Mouse (Mus musculus) midbrain, postnatal 0 days (tissue): ENCODE measurements around the gene Tmx2. TPM values are rescaled to one million over a fixed set of nuclear protein-coding genes. Genes with fewer than 3 reads are reported as not detected.

ENCODE experiments used
- ATAC-seq: fragments of 200-750 bp; cut with Nextera tagmentation; 2 replicates; pipeline ENCODE4 v1.8.0; 2017; ENCODE audit warnings: moderate number of reproducible peaks, mild to moderate bottlenecking, moderate TSS enrichment, moderate library complexity; ENCODE audit not compliant: low FRiP score
- DNase-seq: peaks from one replicate; pipeline ENCODE4 v3.0.0-alpha.2; 2015; ENCODE audit warnings: low spot score
- H3K27ac ChIP-seq: fragments of 300-500 bp; sonication (generic); 2 replicates; pipeline ENCODE4 v1.5.1; 2014; ENCODE audit warnings: low read depth, mild to moderate bottlenecking, low read length, mixed read lengths
- H3K27me3 ChIP-seq: fragments of 300-500 bp; sonication (generic); 2 replicates; pipeline ENCODE4 v1.6.1; 2014; ENCODE audit warnings: low read length, control low read depth, mixed read lengths; ENCODE audit not compliant: insufficient read depth
- H3K36me3 ChIP-seq: fragments of 300-500 bp; sonication (generic); 2 replicates; pipeline ENCODE4 v1.6.1; 2014; ENCODE audit warnings: low read length, control low read depth, mixed read lengths; ENCODE audit not compliant: insufficient read depth
- H3K4me1 ChIP-seq: fragments of 300-500 bp; sonication (generic); 2 replicates; pipeline ENCODE4 v1.6.1; 2014; ENCODE audit warnings: mild to moderate bottlenecking, control low read depth, antibody characterized with exemption, low read length, mixed read lengths; ENCODE audit not compliant: insufficient read depth
- H3K4me2 ChIP-seq: fragments of 300-500 bp; sonication (generic); 2 replicates; pipeline ENCODE4 v1.6.1; 2014; ENCODE audit warnings: low read depth, mild to moderate bottlenecking, low read length, mixed read lengths; ENCODE audit not compliant: poor library complexity, severe bottlenecking
- H3K4me3 ChIP-seq: fragments of 300-500 bp; sonication (generic); 2 replicates; pipeline ENCODE4 v1.5.1; 2014; ENCODE audit warnings: low read depth, mild to moderate bottlenecking, low read length, moderate library complexity
- H3K9ac ChIP-seq: fragments of 300-500 bp; sonication (generic); replicated peaks from 2 replicates; pipeline ENCODE4 v1.6.1; 2014; ENCODE audit warnings: mild to moderate bottlenecking, low read length, moderate library complexity, mixed read lengths; ENCODE audit not compliant: poor library complexity, severe bottlenecking
- H3K9me3 ChIP-seq: fragments of 300-500 bp; sonication (generic); 2 replicates; pipeline ENCODE4 v1.6.1; 2016; ENCODE audit warnings: low read length, control low read depth
- CTCF ChIP-seq: IDR thresholded peaks from 2 replicates; pipeline ENCODE4 v1.5.1; 2016; ENCODE audit warnings: antibody characterized with exemption, mild to moderate bottlenecking
- WGBS: fragments of 180-500 bp; shearing (Covaris S2); extraction: QIAGEN DNeasy Blood & Tissue Kit; methylation state at CpG from one replicate; pipeline ENCODE4 v1.1.7; 2014; 5-methylcytosine and 5-hydroxymethylcytosine counted together
- polyA plus RNA-seq: library from polyadenylated mRNA; unstranded; fragments of >200 nt; fragmentation: Nextera tagmentation; extraction: Ambion mirVana; gene quantifications from 2 replicates; pipeline ENCODE4 v1.2.1, GENCODE M21; 2015
- total RNA-seq: library from RNA; depleted of rRNA; stranded (reverse); fragments of >200 nt; gene quantifications from 2 replicates; pipeline ENCODE4 v1.2.3, GENCODE M21; 2014

Tmx2 gene
- total and polyA plus RNA-seq, 2 experiments from 2014 or later: 149 to 303 TPM

DNA sequence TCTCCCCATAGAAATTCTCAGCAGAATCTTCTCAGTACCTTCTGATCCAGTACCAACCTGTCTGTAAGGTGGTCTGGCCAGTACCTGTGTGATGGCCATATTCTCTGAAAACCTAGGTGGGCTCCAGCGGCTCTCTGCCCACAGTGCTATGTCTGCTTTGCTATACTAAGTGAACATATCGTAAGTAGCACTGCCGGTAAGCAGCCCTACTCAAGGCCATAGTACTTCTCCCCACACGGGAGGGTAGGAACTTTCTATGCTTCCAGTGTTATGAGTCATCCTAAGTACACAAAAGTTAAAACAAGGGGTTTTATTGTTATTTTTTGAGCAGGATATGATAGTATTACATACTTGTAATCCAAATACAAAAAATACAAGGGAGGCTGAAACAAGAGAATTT lies 44.9 kb downstream of the Tmx2 start:
- Histone ChIP-seq H3K9me3 (no peaks in the 10 kb centered on the region), H3K9ac (no peak overlapping the region), H3K27ac (no peak overlapping the region), H3K36me3 (no peaks in the 10 kb centered on the region), H3K4me1 (0 out of 2 replicates have a peak, but pooled peaks cover 7% of the 10 kb centered on the region), H3K27me3 (no peaks in the 10 kb centered on the region), H3K4me2 (no peak overlapping the region), H3K4me3 (no peak overlapping the region)
- ATAC-seq (no peak), DNase-seq (no peak)
- WGBS: 86% methylated on average over 4 of the region's 4 CpGs
- no peak for TF ChIP-seq CTCF

DNA sequence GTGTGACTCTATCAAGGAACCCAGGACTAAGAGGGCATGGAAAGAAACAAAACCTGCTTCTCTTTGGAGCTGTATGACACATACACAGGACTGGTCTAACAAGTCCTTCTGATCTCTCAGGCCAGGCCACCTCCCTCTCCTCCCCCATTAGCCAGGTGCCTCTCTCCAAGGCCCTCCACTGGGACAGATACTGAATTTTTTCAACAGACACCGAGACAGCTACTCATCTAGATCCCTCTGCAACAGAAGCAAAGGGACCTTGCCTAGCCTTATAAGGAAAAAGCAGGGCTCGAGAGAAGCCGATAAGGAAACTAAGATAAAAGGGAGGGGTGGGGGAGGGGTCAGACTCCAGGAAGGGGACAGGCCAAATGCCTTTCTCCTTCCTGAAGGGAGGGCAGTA lies 45.9 kb downstream of the Tmx2 start:
- Histone ChIP-seq H3K27me3 (no peaks in the 10 kb centered on the region), H3K9ac (no peak overlapping the region), H3K4me2 (no peak overlapping the region), H3K27ac (no peak overlapping the region), H3K4me1 (0 out of 2 replicates have a peak, but pooled peaks cover 7% of the 10 kb centered on the region), H3K4me3 (no peak overlapping the region), H3K36me3 (no peaks in the 10 kb centered on the region), H3K9me3 (no peaks in the 10 kb centered on the region)
- ATAC-seq: no peak
- TF ChIP-seq CTCF: no peak
- WGBS: 10% methylated on average over 3 of the region's 3 CpGs
- DNase-seq: no peak

DNA sequence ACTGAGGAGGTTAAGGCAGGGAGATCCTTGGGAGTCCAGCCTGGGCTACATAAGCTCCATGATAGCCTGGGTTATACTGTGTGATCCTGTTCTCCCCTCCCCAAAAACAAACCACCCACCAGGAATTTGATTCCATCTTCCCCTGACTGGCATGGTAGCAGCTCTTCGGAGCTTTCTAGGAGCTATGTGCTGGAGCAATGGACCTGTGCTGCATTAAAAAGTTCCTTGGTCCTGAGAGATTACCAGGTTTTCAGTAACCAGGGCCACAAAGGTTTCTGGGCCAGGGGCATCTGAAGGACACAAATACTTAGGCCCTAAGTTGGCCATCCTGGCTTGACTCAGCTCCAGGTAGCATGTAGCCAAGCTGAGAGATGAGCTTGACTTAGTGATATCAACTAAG lies 46.9 kb downstream of the Tmx2 start:
- Histone ChIP-seq H3K27ac (no peak overlapping the region), H3K27me3 (no peaks in the 10 kb centered on the region), H3K4me1 (0 out of 2 replicates have a peak, but pooled peaks cover 7% of the 10 kb centered on the region), H3K36me3 (no peaks in the 10 kb centered on the region), H3K4me2 (no peak overlapping the region), H3K9me3 (no peaks in the 10 kb centered on the region), H3K4me3 (no peak overlapping the region), H3K9ac (no peak overlapping the region)
- 93% methylated on average over 1 of the region's 1 CpGs for WGBS
- no peak for TF ChIP-seq CTCF
- DNase-seq: no peak
- ATAC-seq: no peak

DNA sequence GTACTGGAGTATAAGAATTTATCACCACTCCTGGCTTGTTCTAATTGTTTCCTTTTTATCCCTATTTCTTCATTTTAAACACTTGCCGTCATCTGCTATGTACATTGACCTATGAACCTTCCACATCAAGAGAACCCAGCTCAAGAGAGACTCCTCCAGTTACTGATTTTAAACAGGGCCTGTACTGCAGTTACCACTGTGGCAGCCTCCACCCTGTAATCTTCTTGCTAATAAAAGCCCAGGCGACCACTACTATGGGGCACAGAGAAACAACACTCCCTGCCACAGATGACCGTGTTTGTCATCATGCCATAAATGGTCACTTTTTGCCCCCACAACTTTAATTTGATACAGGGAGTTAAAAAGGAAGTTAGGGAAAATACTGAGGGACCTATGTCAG lies 51.9 kb downstream of the Tmx2 start:
- no peak for DNase-seq
- no peaks in the 10 kb centered on the region for H3K9me3 ChIP-seq
- no peak for TF ChIP-seq CTCF
- H3K27me3 ChIP-seq: no peaks in the 10 kb centered on the region
- no peak overlapping the region for H3K4me3 ChIP-seq
- H3K4me1 ChIP-seq: peaks cover 3% of the 10 kb centered on the region; the same call in 1 of the 2 replicates
- H3K27ac ChIP-seq: no peak overlapping the region
- no peak for ATAC-seq
- H3K9ac ChIP-seq: no peak overlapping the region
- H3K36me3 ChIP-seq: peaks cover under 1% of the 10 kb centered on the region; the same call in 1 of the 2 replicates
- 66% methylated on average over 3 of the region's 3 CpGs for WGBS
- H3K4me2 ChIP-seq: no peak overlapping the region

DNA sequence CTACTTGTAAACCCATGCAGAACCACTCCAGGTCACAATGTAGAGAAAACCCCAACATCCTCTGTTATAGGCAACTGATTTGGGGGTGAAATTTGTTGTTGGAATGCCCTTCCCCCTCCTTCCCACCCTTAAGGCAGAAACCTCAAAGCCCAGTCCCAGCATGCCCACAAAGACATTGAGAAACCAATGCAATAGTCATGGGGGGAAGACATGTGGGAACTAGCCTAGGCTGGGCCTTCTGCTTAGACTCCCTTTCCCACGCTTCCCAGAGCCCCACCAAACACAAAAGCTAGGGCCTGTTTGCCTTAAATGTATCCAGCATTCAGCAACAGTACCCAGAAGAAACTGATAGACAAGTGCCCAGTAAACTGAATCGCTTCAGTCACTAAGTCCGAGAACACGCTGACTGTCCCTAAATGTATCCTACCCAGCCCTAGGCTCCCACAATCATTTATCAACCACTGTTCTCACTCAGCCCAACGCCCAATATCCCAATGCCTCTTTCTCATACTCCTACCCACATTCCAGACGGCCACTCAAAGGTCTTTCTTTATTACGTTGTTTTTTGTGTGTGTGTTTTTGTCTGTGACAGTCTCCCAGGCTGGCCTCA lies 52.5 kb downstream of the Tmx2 start:
- Histone ChIP-seq H3K27me3 (no peaks in the 10 kb centered on the region), H3K4me2 (no peak overlapping the region), H3K4me3 (no peak overlapping the region), H3K27ac (no peak overlapping the region), H3K36me3 (peaks cover 4% of the 10 kb centered on the region; the same call in 1 of the 2 replicates), H3K4me1 (peaks cover 3% of the 10 kb centered on the region; the same call in 1 of the 2 replicates), H3K9me3 (no peaks in the 10 kb centered on the region), H3K9ac (no peak overlapping the region)
- no peak for ATAC-seq
- no peak for TF ChIP-seq CTCF
- 80% methylated on average over 7 of the region's 7 CpGs for WGBS
- no peak for DNase-seq

DNA sequence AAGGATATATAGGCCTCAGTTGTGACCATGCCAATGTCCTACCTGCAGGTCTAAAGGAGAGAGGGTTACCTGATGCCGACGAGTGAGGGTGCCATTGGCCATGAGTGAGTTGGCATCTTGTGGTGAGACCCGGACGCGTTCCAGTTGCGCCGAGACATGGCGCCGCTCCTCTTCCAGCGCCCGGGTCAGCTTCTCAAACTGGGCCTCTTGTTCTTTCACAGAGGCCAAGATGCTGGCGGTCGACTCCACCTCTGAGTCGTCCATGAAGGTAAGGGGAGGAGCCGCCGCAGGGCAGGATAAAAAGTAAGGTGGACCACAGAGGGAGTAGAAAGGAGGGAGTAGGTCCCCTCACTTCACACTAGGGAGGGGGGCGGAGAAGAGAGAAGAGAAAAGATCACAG lies 54.7 kb downstream of the Tmx2 start:
- DNase-seq: no peak
- no peaks in the 10 kb centered on the region for H3K9me3 ChIP-seq
- H3K9ac ChIP-seq: no peak overlapping the region
- peaks cover 3% of the 10 kb centered on the region; the same call in 1 of the 2 replicates for H3K4me1 ChIP-seq
- no peak overlapping the region for H3K4me2 ChIP-seq
- no peak overlapping the region for H3K27ac ChIP-seq
- no peak for TF ChIP-seq CTCF
- ATAC-seq: no peak
- H3K27me3 ChIP-seq: no peaks in the 10 kb centered on the region
- 95% methylated on average over 17 of the region's 17 CpGs for WGBS
- peaks cover 19% of the 10 kb centered on the region for H3K36me3 ChIP-seq
- no peak overlapping the region for H3K4me3 ChIP-seq
